Mouse (Mus musculus) monocyte, adult 2 months (primary cell): ENCODE measurements around the gene Defb36.

Experiments
- DNase-seq, 2 experiments: peaks; one replicate each; pipeline ENCODE4 v3.0.0; 2022; ENCODE audit warnings: low spot score in 2 of 2, low read depth in 1 of 2

Gene Defb36

DNA sequence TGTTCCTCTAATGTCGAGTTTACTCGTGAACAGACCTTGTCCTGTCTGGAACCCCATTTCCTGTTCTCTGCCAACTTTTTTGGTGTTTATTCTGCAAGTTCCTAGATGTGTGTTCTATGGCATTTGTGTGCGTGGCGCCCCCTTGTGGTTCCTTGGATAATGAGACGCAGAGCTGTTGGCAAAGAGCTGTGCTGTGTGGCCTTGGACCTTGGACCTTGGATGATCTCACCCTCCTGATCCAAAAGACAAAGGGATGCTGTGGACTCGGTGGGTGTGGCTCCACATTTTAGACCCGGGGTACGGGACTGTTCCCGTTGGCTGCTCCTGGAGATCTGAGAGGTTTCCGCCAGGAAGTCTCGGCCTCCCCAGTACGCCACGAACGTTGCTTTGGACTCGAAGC is at the start of gene Defb36:
Defb36 (plus strand) TSS at position 271 of the 400 bp plus-strand sequence.
- DNase-seq: no peak

- no peak for DNase-seq
Measured at GRCm38 (mm10) chr2:152556655-152557054, 47.5 kb upstream of the Defb36 start.

DNA sequence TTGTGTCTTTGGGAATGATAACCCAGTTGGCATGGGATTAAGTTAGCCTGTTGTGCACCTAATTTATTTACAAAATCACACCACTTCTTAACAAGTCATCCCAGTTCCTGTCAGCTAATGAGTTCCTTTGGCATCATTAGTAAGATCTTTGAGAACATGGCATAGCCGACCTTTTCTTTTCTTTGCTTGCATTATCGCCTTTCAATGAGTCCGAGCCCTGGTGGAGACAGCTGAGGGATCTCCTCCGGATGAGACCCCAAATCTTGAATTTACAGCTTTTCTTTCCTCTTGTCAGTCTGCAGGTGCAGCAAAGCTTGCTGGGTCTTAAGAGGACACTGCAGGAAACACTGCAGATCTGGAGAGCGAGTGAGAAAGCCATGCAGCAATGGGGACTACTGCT is 35.1 kb upstream of the Defb36 start, which contains the start of gene Gm17416:
Gm17416 (plus strand) TSS at position 301 of the 400 bp plus-strand sequence.
- DNase-seq: no peak

DNA sequence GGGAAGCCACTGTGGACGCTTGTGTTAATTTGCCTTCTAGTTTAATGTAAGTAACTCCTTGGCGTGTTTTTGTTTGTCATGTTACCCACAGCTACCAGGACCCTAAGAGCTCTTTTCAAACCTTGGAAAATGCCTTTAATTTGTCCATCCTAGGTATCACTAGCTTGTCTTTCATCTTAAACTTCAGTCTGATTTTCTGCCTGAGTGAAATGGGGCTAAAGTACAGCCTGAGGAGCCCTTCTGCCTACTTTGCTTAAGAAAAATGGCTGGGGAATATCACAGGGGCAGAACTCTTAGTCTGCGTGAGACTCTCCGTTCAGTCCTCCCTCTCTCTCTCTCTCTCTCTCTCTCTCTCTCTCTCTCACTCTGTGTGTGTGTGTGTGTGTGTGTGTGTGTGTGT is 34.2 kb upstream of the Defb36 start:
- DNase-seq: no peak

DNA sequence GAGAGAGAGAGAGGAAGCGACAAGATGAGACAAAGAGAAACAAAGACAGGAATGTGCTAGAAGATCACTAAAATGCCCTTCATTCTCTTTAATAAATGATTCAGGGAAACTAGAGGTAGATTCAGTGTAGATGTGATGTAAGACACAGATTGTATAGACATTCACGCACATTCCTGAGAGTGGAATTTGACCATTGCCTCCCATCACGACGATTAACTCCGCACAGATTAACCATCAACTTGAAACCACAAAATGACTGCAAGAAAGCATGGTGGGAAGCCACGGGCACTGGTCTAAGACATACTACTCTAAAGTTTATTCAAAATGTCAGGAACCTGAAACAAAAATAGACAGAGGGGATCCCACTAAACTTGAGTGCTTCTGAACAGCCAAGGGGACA is 33.8 kb upstream of the Defb36 start:
- no peak for DNase-seq

GRCm38 (mm10) chr2:152572114-152572794 is 31.9 kb upstream of the Defb36 start, which contains the start of gene Defb21:
TSS of gene Defb21 (plus strand) at chr2:152572744.
- no peak for DNase-seq

DNA sequence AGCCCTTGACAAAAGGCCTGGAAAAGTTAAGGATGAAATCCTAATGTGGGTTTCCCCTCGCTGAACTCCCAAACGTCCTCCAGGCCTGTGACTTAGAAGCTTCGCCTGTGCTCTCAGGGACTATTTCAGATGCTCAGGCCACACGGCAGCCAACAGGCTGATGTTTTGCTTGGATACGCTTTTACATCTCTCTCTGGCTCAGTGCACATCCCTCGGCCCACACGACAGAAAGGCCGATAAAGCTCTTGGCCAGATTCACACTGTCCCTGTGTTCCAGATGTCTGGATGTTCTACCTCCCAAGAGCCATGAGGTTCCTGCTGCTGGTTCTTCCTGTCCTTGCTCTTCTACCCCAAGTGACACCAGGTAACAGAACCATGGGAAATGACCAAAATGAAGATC is 30.6 kb upstream of the Defb36 start:
- no peak for DNase-seq

- DNase-seq: no peak
Measured at GRCm38 (mm10) chr2:152580107-152580506, 24.0 kb upstream of the Defb36 start, which contains the start of gene Defb19. TSS of gene Defb19 (minus strand) at chr2:152580312.

- DNase-seq: no peak
Measured at GRCm38 (mm10) chr2:152580612-152581011, 23.5 kb upstream of the Defb36 start.

- DNase-seq: no peak
Measured at GRCm38 (mm10) chr2:152586926-152587560, 17.1 kb upstream of the Defb36 start.

DNA sequence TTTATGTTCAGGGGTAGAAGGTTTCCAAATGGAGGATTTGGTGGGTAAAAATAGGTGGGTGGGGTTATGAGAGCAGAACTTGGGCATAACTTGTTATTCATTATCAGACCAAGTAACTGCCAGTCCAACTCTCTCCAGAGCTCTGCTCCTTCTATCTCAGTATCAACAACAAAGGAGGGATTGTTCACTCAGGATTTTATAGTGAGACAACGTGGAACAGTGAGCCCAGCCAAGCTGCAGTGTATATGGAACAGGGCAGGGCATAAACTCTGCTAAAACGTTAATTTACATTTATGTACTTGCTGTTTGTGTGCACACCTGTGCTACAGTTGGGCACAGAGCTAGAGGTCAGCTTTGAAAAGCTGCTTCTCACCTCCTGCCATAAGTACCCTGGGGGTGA is 15.7 kb upstream of the Defb36 start:
- no peak for DNase-seq

GRCm38 (mm10) chr2:152589021-152589420 is 15.1 kb upstream of the Defb36 start:
- no peak for DNase-seq

- no peak for DNase-seq
Measured at GRCm38 (mm10) chr2:152599299-152599698, 4.8 kb upstream of the Defb36 start, which contains the start of gene Defb45. TSS of gene Defb45 (minus strand) at chr2:152599399.

DNA sequence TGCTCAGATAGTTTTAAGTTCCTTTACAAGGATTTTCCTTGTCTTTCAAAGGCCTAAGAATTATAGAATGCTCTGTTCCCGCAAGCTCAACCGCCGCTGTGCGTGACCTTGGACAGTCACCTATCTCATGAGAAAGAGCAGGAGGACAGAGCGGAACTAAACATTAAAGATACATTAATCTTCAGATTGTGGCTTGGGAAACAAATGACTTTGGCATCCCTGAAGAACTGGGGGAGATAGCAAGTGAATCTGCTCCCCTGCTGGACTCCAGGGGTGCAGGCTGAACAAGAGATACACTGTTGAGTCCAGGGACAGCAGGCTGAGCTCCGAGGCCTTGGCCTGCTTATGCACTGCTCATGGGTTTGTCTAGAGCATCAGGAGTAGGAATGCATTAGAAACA is 4.1 kb upstream of the Defb36 start:
- no peak for DNase-seq

- no peak for DNase-seq
Measured at GRCm38 (mm10) chr2:152601275-152601960, 2.7 kb upstream of the Defb36 start.

GRCm38 (mm10) chr2:152607746-152608145 is 3.6 kb downstream of the Defb36 start:
- DNase-seq: no peak

DNA sequence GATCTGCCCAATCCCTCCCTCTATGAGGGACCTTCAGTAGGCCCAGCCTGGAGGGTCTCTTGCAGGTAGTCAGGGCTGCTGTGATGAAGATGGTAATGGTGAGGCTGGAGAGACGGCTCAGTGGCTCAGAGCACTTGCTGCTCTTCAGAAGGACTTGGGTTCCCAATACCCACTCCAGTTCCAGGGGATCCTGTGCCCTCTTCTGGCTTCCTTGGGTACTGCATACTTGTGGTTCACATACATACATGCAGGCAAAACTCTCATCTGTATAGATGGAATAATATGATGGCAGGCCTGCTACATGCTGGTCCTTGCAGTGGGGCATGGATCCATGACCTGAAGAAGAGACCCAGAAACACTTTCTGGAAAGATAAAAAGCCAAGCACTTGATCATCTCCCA is 4.6 kb downstream of the Defb36 start:
- DNase-seq: no peak

DNA sequence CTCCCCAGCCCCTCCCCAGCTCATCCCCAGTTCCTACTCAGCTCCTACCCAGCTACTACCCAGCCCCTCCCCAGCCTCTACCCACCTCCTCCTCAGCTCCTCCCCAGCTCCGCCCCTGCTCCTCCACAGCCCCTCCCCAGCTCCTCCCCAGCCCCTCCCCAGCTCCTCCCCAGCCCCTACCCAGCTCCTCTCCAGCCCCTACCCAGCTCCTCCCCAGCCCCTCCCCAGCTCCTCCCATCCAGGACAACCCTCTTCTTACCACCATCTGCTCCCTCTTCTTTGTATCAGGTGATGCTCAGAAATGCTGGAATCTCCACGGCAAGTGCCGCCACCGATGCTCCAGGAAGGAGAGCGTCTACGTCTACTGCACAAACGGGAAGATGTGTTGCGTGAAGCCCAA is 8.1 kb downstream of the Defb36 start:
- DNase-seq: no peak

GRCm38 (mm10) chr2:152615563-152615962 is 11.4 kb downstream of the Defb36 start:
- DNase-seq: peak in 1 of 2 experiments; percentile 18

GRCm38 (mm10) chr2:152616470-152616869 is 12.3 kb downstream of the Defb36 start:
- no peak for DNase-seq

DNA sequence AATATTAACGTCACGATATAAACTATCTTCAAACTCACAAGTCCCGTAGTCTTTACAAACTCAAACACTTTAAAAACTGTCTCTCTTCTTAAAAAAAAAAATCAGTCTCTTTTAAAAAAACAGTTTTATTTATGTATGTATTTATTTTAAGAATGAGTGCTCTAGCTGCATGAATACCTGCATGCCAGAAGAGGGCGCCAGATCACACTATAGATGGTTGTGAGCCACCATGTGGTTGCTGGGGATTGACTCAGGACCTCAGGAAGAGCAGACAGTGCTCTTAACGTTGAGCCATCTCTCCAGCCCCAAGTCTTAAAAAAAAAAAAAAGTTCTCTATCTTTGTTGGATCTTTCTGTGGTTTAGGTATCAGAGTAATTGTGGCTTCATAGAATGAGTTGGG is 13.2 kb downstream of the Defb36 start:
- no peak for DNase-seq
